Mouse (Mus musculus): ENCODE results near the gene Cars.
"Not testable (repeated sequence)": the region's sequence is repeated elsewhere in the genome, so short reads cannot be mapped to it uniquely, and the experiment has no call there.

Cars gene

DNA sequence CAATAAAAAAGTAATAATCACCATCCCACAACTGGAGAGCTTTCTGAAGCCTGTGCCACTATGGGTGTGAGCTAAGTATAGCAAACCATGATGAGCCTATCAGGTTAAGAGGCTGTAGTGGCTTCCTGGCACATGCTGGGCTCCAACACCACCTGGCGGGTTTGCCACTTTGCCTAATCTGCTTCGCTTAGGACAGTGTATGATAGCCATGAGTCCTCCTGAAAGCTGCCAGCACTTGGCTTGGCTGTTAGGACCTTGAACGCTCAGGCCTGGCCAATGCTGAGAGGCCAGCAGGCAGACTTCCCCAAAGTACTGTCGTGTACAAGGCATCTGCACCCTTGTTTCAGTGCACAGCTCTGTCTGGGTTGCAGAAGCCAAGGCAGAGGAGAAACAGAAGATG, 11.9 kb downstream of the Cars start:
- in situ Hi-C loops (cut with MseI, MboI) = no loop called here

DNA sequence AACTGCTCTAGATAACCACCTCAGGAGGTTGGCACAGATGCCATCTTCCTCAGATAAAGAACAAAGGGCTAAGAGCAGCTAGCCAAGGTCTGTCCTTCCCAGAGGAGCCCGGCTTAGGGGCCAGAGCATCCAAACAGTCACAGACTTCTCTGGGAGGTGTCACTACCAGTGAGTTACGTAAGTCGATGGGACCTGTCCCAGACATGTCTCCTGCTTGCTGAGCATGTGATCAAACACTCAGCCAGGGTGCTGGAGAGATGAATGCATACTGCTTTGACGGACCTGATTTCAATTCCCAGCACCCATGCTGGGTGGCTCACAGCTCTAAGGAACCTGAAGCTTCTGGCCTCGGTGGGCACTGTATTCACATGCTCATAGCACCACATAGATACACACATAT, 12.3 kb downstream of the Cars start:
- in situ Hi-C loops (cut with MseI, MboI) = no loop called here

DNA sequence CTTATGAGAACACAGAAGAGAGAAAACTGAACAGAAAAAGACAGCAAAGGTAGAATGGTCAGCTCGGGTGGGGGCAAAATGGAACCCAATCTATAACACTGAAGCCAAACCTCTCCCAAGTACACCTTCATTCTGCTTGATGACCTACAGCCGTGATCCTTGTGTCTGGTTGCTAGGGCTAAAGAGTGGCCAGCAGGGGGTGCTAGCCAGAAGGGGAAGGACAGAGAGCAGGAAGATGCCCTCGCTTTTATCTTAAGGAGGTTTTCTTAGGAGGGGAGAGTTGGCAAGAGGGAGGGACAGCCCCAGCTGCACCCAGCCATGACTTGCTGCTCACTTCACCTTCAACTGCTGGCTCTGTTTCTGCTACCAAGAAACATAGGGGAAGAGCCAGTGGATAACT, 15.9 kb downstream of the Cars start:
- in situ Hi-C loops (cut with MseI, MboI) = no loop called here

DNA sequence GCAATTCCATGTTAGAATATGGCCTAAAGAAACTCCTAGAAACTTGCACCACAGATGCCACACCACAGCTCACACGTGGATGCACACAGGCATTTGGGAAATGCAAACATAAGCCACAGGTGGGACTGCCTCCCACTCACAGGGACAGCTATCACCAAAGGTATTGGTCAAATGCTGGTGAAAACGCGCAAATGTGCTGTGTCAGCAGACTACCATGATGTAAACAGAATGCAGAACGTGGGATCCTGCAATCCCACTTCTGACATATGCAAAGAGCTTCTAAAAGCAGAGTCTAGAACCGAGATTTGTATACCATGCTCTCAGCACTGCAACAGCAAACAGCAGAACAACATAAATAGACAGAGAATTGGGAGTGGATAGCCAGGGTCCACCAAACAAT, 16.9 kb downstream of the Cars start:
- in situ Hi-C loops (cut with MseI, MboI) = no loop called here

DNA sequence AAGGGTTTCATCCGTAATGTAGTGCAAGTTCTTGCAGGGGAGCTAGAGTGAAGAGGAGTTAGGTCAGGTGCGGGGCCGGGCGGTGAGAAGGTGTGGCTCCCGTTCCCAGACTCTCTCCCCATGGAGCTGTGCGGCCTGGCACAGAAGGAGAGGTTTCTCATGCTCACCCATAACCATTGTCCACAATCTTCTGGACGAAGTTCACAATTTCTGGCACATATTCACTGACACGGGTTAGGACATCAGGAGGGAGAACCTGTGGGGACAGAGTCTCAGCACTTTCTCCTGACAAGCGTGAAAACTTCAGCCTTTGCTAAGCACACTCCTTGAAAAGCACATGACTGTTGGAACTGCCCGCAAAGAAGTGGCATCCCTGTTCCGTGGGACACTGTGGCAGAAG, 24.1 kb downstream of the Cars start:
- in situ Hi-C loops (cut with MseI, MboI) = no loop called here

DNA sequence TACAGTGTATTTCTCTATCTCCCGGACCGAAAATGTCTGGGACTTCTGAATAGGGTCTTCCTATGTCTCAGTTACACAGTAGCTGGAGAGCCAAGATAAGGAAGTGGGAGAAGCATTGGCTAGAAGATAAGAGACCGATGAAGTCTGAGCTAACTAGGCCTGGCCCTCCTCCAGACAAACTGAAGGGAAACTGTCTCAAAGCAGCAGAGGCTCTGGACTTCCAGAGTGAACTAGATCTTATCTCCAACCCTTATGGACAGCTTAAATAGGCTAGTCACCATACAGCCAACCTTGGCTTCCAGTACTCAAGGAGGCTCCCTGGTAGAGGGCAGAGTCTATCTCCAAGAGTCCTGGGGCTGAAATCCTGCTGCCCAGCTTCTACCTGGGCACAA, 34.2 kb downstream of the Cars start:
- in situ Hi-C loops (cut with MseI, MboI) = no loop called here

DNA sequence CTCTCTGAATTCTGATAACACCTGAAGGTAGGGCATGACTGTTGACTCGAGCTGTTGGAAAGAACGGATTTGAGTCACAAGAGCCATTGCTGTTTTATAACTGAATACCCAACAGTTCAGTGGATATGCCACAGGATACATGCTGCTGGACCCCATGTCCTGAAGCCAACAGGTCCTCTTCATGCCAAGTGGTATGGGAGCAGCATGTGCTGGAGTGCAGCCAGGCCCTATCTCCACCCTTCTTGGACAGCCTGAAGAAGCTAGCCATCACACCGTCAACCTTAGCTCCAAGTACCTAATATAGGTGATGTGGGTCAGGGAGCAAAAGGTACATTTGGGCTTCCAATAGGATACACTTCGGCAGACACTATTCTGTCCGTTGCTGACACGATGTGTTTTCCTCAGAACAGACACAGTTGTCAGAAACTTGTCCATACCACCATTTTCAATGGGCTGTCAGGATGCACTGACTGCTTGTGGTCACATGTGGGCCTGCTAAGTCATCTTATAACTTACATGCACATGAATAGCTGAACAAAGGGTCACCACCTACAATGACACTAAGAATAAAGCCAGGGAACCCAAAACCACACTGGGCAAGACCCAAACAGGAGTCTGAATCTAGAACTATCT, 34.8 kb downstream of the Cars start:
- in situ Hi-C loops (cut with MseI, MboI) = no loop called here

DNA sequence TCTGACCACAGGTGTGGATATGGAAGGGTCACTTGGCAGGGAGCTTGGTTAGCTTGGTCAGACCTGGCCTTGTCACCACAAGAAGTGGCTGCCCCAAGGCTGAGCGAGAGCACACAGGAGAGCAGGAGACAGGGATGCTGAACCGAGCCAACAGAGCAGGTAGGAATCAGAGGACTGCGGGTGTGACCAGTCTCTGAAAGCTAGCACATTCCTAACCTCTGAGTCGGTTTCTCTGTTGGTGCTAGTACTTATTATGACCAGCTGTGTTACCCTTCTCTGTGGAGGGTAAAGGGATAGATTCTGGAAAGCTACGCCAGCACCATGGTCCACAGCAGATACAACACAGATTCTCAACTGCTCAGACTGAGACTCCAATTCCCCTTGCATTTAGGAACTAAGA, 36.1 kb downstream of the Cars start:
- in situ Hi-C loops (cut with MseI, MboI) = no loop called here

DNA sequence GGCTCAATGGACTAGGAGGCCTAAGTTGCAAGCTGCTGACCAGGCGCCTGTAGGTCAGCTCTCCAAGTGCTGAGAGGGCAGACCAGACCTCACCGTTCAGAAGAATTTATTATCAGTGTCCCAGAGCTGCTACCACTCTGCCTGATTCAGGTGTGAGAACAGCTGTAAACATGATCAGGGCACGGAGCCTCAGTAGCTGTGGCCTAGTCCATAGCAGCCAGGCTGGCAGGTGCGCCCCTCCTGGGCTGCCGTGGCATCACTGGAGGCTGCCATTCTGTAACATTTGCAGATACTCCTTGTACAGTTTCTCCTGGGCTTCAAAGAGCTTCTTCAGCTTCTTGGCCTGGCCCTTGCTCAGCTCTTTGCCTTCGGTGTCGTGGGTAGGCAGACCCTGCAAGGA, 42.3 kb downstream of the Cars start:
- in situ Hi-C loops (cut with MseI, MboI) = no loop called here

DNA sequence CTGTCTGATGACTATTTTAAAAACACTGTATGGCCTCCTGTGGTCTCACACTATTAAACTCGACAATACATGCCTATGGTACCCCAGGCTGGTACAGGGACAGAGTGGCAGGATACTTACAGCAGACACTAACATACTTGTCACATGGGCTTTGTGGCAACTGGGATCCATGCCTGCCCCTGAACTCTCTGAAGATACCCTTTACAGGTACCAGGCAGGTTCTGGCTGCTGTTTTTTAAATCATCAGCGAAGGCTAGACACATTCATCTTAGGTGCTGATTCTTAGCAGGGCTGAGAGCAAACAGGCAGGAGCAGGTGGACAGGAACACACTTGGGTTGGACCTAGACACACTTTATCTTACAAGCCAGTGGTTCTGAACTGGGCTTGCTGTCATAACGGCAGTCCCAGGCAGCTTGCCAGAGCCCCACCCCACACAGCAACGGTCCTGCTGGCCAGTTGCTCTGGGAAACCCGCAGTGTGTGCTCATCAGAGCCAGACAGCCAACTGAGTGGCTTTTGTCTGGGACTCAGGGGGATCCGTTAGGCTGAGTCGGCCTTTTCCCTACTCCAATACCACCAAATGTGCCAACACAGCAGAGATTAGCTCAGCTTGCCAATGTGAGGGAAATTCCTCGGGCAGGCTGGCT, 42.8 kb downstream of the Cars start:
- in situ Hi-C loops (cut with MseI, MboI) = no loop called here

DNA sequence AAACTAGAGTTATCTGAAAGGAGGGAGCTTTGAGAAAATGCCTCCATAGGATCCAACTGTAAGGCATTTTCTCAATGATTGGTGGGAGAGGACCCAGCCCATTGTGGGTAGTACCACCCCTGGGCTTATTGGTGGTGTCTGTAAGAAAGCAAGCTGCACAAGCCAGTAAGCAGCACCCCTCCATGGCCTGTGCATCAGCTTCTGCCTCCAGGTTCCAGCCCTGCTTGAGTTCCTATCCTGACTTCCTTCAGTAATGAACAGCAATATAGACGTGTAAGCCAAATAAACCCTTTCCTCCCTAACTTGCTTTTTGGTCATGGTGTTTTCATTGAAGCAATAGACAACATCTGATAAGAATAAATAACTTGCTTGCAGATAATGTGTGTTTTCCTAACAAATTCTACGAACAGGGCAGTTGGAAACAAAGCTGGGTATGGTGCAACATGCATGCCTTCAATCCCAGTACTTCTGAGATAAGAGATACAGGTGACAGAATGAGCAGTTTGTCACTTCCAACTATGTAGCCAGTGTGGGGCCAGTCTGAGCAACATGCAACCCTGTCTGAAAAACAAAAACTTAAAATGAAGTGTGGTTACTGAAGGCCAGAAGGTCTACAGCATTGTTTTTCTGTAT, 50.2 kb downstream of the Cars start:
- in situ Hi-C loops (cut with MseI, MboI) = no loop called here

DNA sequence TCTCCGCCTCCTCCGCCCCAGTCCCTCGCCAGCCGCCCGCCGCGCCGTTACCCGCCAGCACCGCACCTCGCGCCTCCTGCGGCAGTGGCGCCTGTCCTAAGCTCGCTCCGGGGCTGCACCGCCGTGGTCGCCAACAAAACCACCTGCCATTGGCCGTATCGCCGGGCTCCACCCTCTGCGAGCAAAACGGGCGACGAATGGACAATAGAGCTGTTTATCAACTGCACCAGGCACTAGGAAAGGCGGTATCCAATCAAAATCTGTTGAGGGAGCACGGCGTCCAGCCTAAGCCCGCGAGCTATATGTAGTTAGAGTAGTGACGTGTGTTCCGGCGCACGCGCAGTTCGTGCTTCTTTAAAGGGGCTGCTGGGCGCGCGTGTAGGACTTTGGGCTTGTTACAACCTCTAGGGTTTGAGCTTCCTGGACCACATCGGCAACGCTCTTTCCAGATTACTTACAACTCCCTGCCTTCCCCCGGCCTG, 50.9 kb downstream of the Cars start, which contains the start of gene Nap1l4:
TSS of gene Nap1l4 (minus strand) at position 131 of the 482 bp plus-strand sequence.
- in situ Hi-C loops (cut with MseI, MboI) = no loop called here

DNA sequence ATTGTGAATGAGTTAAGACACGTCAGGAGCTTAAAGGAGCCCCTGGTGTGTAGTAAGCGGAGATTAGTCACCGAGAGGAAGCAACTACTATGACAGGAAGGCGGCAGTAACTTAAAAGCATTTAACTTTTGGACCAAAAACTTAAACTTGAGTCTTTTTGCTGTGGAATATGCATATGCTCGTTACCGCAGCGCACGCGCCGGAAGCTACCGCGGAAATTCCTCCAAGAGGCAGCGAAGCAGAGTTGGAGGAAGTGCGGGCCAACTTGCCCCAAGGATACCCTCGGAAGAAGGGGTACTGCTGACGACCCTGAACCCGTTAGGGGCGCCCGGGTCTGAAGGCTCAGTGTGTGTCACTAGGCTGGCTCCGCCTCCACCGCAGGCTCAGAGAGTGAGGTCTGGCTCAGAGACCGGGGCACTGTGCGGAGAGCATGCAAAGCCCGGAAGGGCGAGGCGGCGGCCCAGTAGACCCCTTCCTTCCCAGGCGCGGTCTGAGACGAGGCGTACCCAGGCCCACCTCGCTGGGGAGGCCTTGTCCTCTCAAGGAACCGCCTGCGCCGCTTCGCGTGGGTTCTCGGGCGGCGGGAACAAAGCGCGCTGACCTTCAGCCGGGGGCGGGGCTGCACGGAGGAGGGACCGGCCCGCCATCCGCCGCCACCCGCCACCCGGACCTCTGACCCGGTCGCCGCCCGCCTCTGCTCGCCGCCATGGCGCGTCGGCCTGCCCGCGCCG, 51.5 kb downstream of the Cars start:
- in situ Hi-C loops (cut with MseI, MboI) = no loop called here

DNA sequence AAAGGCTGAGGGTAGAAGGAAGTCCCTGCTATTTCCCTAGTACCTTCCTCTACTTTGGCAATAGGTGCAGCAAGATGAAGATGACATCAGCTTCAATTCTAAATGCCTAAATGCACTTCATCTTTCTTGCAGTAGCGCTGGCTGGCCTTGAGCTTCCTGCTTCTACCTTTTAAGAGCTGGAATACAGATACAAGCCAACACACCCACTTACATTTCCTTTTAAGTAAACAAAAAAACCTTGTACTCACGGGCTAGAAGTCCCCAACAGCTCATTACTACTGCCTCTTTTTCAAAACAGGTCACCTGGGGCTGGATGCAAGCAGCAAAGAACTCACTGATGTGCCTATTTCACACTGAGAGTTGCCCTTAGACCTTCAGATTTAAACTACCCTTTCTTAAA, 53.3 kb downstream of the Cars start:
- in situ Hi-C loops (cut with MseI, MboI) = no loop called here

DNA sequence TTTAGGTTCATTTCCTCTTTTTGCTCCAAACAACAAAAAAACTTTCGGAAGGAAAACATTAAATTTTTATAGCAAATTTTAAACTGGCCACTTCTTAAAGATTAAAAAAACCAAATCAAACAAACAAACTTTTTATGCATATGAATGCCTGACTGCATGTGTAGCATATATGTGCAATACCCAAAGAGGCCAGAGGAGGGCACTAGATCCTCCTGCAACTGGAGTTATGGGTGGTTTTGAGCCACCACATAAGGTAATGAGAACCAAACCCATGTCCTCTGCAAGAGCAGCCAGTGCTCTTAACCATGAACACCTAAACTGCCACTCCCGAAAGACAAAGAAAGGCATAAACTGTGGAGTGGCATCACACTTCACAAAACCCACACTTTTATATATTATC, 55.5 kb downstream of the Cars start:
- in situ Hi-C loops (cut with MseI, MboI) = no loop called here

DNA sequence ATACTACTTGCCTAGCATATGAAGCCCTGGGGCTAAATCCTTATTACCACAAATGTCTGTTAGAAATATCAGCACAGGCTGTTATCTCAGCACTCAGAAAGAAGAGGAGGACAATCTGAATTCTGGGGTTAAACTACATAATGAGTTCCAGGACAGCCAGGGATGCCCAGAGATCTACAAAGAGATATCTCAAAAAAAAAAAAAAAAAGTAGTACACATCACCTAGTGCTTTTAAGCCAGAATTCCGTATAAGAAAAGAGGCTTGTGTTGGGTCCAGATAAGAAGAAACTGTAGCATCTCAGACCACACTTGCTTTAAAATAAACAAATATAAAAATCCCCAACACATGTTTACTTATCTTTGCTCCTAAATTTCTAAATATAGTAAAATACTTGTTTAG, 61.2 kb downstream of the Cars start:
- in situ Hi-C loops (cut with MseI, MboI) = no loop called here

DNA sequence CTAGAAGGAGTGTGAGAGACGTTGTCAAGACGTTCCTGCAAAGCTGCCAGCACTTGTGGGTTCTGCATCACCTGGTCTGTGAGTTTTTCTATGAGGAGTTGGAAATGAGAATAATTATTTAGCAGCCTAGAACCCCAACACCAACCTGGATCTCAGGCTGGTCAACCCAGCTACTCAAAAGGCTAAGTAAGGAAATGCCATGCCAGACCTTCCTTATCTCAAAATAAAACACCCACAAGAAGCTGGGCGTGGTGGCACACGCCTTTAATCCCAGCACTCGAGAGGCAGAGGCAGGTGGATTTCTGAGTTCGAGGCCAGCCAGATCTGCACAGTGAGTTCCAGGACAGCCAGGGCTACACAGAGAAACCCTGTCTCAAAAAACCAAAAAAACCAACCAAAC, 61.7 kb downstream of the Cars start:
- in situ Hi-C loops (cut with MseI, MboI) = not testable (repeated sequence)

DNA sequence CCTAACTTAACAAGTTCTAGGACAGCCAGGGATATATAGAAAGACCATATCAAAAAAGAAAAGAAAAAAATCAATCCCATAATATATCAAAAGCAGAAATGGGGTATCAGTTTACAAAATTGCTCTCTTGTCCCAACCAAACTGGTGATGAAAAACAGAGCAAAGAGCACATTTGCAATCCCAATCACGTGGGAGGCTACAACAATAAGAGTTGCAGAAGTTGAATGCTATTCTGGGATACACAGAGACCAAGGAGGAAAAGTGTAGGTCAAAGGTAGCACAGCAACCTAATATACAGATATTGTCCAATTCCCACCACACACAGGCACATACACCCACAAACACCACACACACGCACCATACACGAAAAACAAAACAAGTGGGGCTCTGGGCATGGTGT, 63.6 kb downstream of the Cars start:
- in situ Hi-C loops (cut with MseI, MboI) = no loop called here

DNA sequence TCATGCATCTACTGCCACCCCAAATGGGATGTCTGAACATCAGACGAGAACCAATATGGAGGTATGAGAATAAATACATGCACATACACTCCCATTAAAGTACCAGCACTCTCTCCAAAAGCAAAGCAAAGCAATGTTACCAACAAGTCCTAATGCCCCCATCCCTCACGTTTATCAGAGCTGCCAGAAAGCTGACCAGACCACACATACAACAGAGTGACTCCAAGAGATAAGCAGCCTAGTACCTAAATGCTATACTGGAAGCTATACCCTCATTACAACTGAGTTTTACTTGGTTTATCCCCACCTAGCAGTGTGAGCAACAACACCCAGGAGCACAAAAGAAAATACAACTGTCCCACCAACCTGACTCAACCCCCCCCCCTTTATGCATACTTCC, 66.6 kb downstream of the Cars start:
- in situ Hi-C loops (cut with MseI, MboI) = no loop called here

DNA sequence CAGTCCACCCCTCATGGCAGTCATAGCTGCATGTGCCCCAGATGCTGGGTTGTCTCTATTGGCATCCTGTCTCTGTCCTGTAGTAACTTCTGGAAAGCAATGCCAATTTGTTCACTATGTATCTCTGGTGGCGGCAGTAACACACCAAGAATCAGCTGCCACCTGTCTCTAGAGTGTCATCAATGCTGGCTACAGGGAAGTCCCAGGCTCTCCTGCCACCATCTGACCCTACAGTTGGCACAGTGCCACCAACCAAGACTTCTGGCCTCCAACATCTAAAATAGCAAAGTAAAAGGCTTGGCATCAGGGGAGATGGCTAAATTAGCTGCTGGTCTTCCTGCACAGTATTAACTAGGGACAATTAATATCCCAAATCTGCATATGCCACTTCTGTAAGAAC, 67.5 kb downstream of the Cars start:
- in situ Hi-C loops (cut with MseI, MboI) = no loop called here

DNA sequence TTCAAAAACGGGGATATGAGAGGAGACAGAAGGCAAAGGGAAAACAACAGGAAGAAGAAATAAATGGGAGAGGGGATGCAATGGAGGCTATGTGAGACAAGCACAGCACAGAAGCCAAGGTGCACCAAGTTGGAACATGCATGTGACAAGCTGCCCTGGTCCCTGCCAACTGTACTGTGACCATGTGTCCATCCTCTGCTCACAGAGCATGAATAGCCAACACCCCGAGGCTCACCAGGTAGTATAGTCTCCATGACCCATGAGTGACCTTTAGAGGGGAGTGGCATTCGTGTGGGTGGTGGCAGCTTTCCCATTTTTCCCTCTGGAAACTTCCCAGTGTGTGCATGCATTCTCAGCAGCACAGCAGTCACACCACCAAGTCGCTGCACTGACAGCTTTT, 80.6 kb downstream of the Cars start:
- in situ Hi-C loops (cut with MseI, MboI) = no loop called here

DNA sequence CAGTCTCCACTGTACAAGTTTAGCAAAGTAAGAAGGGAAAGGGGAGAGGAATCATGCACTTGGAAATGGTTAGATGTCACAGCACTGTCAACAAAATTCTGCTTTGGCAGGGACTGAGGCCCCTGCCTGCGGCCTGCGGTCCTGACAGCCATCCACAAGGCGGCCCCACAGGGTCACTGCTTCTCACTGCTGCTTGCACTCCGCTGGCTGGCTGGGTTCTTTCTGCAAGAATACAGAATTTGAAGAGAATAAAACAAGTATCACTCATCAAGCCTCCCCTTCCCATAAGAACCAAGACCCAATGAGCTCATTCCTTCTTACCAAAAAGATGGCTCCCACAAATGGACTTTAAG, 85.5 kb downstream of the Cars start:
- in situ Hi-C loops (cut with MseI, MboI) = no loop called here

Data from mouse trophoblast stem cell (cell line).